Mouse (Mus musculus): Measurements from ENCODE around the gene Csmd2. TPM values are rescaled to one million over a fixed set of nuclear protein-coding genes. Genes with fewer than 3 reads are reported as not detected.
"Not testable (repeated sequence)": the region's sequence is repeated elsewhere in the genome, so short reads cannot be mapped to it uniquely, and the experiment has no call there.

Csmd2 gene
- polyA plus RNA-seq, 1 experiment from 2014 or later = 0.03 TPM

DNA sequence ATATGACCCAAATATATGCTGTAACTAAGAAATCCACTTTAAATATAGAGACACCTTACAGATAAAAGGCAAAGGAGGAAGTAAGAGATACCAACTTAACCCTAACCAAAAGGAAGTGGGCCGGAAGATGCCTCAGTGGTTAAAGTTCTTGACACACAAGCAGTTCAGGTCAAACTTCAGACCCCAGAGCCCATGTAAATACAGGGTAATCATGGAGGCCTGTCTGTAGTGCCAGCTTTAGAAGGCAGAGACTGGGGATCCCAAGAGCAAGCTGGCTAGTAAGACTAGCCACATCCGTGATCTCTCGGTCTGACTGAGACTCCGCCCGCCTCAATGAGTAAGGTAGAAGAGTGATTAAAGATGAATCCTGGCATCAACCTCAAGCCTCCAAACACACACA is 606.4 kb downstream of the Csmd2 start:
- DNase-seq (ENCODE audit: low spot score) (no peak), ATAC-seq (replicated peaks; ENCODE audit: low FRiP score) (no peak)
- Histone ChIP-seq H3K4me2 (no peak overlapping the region), H3K27ac (ENCODE audit: low read depth, low read length) (no peak overlapping the region), H3K9me3 (ENCODE audit: control insufficient read depth, low read length) (no peaks in the 10 kb centered on the region), H3K27me3 (replicated peaks; ENCODE audit: control insufficient read depth, insufficient read depth, low read length) (no peaks in the 10 kb centered on the region), H3K4me1 (replicated peaks; ENCODE audit: control insufficient read depth, insufficient read depth, low read length) (peaks cover 3% of the 10 kb centered on the region), H3K4me3 (ENCODE audit: low read depth, low read length) (no peak overlapping the region), H3K9ac (ENCODE audit: low read depth, low read length) (no peak overlapping the region), H3K36me3 (ENCODE audit: control insufficient read depth, insufficient read depth, low read length) (peaks cover 11% of the 10 kb centered on the region; the same call in 1 of the 2 replicates)
- 73% methylated on average over 5 of the region's 5 CpGs for WGBS

- DNase-seq (ENCODE audit: low spot score) (no peak), ATAC-seq (replicated peaks; ENCODE audit: low FRiP score) (no peak)
- Histone ChIP-seq H3K9ac (ENCODE audit: low read depth, low read length) (no peak overlapping the region), H3K4me2 (no peak overlapping the region), H3K36me3 (ENCODE audit: control insufficient read depth, insufficient read depth, low read length) (no peaks in the 10 kb centered on the region; the same call in 1 of the 2 replicates), H3K4me3 (ENCODE audit: low read depth, low read length) (no peak overlapping the region), H3K9me3 (ENCODE audit: control insufficient read depth, low read length) (no peaks in the 10 kb centered on the region), H3K4me1 (replicated peaks; ENCODE audit: control insufficient read depth, insufficient read depth, low read length) (peaks cover 3% of the 10 kb centered on the region), H3K27ac (ENCODE audit: low read depth, low read length) (no peak overlapping the region), H3K27me3 (replicated peaks; ENCODE audit: control insufficient read depth, insufficient read depth, low read length) (no peaks in the 10 kb centered on the region)
- WGBS = 72% methylated on average over 12 of the region's 12 CpGs
Observed at GRCm38 (mm10) chr4:128597801-128598560, 610.3 kb downstream of the Csmd2 start.

- DNase-seq (ENCODE audit: low spot score) (no peak), ATAC-seq (replicated peaks; ENCODE audit: low FRiP score) (no peak)
- WGBS = 90% methylated on average over 7 of the region's 7 CpGs
- Histone ChIP-seq H3K4me1 (replicated peaks; ENCODE audit: control insufficient read depth, insufficient read depth, low read length) (peaks cover 8% of the 10 kb centered on the region), H3K9me3 (ENCODE audit: control insufficient read depth, low read length) (no peaks in the 10 kb centered on the region), H3K27me3 (replicated peaks; ENCODE audit: control insufficient read depth, insufficient read depth, low read length) (no peaks in the 10 kb centered on the region), H3K36me3 (ENCODE audit: control insufficient read depth, insufficient read depth, low read length) (no peaks in the 10 kb centered on the region), H3K27ac (ENCODE audit: low read depth, low read length) (no peak overlapping the region), H3K4me3 (ENCODE audit: low read depth, low read length) (no peak overlapping the region), H3K9ac (ENCODE audit: low read depth, low read length) (no peak overlapping the region), H3K4me2 (no peak overlapping the region)
Observed at GRCm38 (mm10) chr4:128606586-128606985, 618.9 kb downstream of the Csmd2 start.

DNA sequence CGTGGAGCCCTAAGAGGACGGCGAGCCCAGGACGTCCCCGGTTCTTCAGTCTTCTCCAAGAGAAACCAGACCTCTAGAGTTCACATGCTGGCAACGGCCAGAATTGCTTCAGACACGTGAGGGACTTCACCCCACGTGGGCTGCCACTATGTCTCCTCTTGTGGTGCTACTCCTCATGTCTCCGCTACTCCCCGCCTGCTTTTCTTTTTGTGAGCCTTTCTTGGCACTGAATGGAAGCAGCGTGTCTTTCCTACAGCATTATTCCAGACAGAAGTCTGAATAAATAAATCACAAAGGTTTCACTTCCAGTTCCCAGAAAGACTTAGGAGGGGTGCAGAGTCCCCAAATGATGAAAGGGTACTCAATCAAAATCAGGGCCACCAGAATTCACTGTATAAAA is 620.0 kb downstream of the Csmd2 start:
- no peak overlapping the region for H3K4me2 ChIP-seq
- ATAC-seq (replicated peaks; ENCODE audit: low FRiP score) = no peak
- WGBS = 89% methylated on average over 11 of the region's 11 CpGs

GRCm38 (mm10) chr4:128609276-128609924 is 621.7 kb downstream of the Csmd2 start:
- no peaks in the 10 kb centered on the region for H3K27me3 ChIP-seq (replicated peaks; ENCODE audit: control insufficient read depth, insufficient read depth, low read length)
- no peaks in the 10 kb centered on the region for H3K36me3 ChIP-seq (ENCODE audit: control insufficient read depth, insufficient read depth, low read length)
- 10% methylated on average over 27 of the region's 27 CpGs for WGBS
- peak overlapping the region; percentile 62 for H3K4me3 ChIP-seq (ENCODE audit: low read depth, low read length)
- DNase-seq (ENCODE audit: low spot score) (peak; percentile 42), ATAC-seq (replicated peaks; ENCODE audit: low FRiP score) (peak; percentile 10)
- peak overlapping the region; percentile 91 for H3K4me2 ChIP-seq
- H3K27ac ChIP-seq (ENCODE audit: low read depth, low read length) = no peak overlapping the region
- no peaks in the 10 kb centered on the region for H3K9me3 ChIP-seq (ENCODE audit: control insufficient read depth, low read length)
- H3K4me1 ChIP-seq (replicated peaks; ENCODE audit: control insufficient read depth, insufficient read depth, low read length) = peaks cover 8% of the 10 kb centered on the region
- H3K9ac ChIP-seq (ENCODE audit: low read depth, low read length) = peak overlapping the region; percentile 68

More for the DNA sequence above, 620.0 kb downstream of the Csmd2 start:
- no peak overlapping the region for H3K9ac ChIP-seq (ENCODE audit: low read depth, low read length)
- no peaks in the 10 kb centered on the region for H3K36me3 ChIP-seq (ENCODE audit: control insufficient read depth, insufficient read depth, low read length)
- H3K4me1 ChIP-seq (replicated peaks; ENCODE audit: control insufficient read depth, insufficient read depth, low read length) = peaks cover 8% of the 10 kb centered on the region
- H3K9me3 ChIP-seq (ENCODE audit: control insufficient read depth, low read length) = no peaks in the 10 kb centered on the region
- H3K27me3 ChIP-seq (replicated peaks; ENCODE audit: control insufficient read depth, insufficient read depth, low read length) = no peaks in the 10 kb centered on the region
- H3K27ac ChIP-seq (ENCODE audit: low read depth, low read length) = no peak overlapping the region
- H3K4me3 ChIP-seq (ENCODE audit: low read depth, low read length) = no peak overlapping the region
- DNase-seq (ENCODE audit: low spot score) = no peak

DNA sequence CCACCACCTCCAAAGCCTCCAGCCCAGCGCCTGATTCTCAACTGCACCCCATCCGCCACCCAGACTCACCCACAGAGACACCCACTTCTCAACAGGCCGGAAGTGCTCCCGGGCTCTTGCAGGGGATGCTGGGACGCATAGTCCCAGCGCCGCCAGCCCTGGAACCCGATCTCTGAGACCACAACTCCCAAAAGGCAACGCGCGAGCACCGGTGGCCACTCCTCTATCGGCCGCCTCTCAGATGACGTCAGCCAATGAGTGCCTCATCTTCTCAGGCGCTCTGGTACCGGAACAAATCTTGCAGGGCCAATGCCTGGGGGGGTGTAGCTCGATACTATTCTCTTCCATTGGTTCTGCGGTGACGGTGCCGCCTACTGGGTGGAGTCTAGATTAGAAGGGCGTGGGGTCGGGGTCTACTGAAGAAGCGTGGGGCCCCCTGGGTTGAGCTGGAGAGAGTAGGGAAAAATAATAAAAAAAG is 622.3 kb downstream of the Csmd2 start, which contains the start of gene Zscan20:
Gene Zscan20 (minus strand): TSS at position 174 of the 478 bp plus-strand sequence.
- peak within 1 kb of the TSS; percentile 62 for H3K4me3 ChIP-seq (ENCODE audit: low read depth, low read length)
- DNase-seq (ENCODE audit: low spot score) (peak; percentile 94), ATAC-seq (replicated peaks; ENCODE audit: low FRiP score) (peak; percentile 95)
- H3K27ac ChIP-seq (ENCODE audit: low read depth, low read length) = peak within 1 kb of the TSS; percentile 49; the same call in 1 of the 2 replicates
- no peaks in the 10 kb centered on the region for H3K36me3 ChIP-seq (ENCODE audit: control insufficient read depth, insufficient read depth, low read length)
- peaks cover 8% of the 10 kb centered on the region for H3K4me1 ChIP-seq (replicated peaks; ENCODE audit: control insufficient read depth, insufficient read depth, low read length)
- no peaks in the 10 kb centered on the region for H3K9me3 ChIP-seq (ENCODE audit: control insufficient read depth, low read length)
- peak within 1 kb of the TSS; percentile 91 for H3K4me2 ChIP-seq
- no peaks in the 10 kb centered on the region for H3K27me3 ChIP-seq (replicated peaks; ENCODE audit: control insufficient read depth, insufficient read depth, low read length)
- under 1% methylated on average over 24 of the region's 24 CpGs for WGBS
- peak within 1 kb of the TSS; percentile 68 for H3K9ac ChIP-seq (ENCODE audit: low read depth, low read length)

DNA sequence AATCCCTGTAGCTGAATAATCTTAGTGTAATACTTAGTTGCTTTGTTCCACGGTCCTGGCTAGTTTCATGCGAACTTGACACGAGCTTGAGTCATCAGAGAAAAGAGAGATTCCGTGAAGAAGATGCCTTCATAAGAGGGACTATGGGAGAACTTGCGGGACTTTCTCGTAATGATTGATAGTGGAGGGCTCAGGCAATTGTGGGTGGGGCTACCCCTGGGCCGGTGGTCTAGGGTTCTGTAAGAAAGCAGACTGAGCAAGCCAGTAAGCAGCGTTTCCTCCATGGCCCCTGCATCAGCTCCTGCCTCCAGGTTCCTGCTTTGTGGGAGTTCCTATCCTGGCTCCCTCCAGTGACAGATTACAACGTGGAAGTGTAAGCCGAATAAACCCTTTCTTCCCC is 623.0 kb downstream of the Csmd2 start:
- peak overlapping the region; percentile 49; the same call in 1 of the 2 replicates for H3K27ac ChIP-seq (ENCODE audit: low read depth, low read length)

GRCm38 (mm10) chr4:128611726-128612125 is 624.1 kb downstream of the Csmd2 start:
- H3K9ac ChIP-seq (ENCODE audit: low read depth, low read length); H3K27me3 ChIP-seq (replicated peaks; ENCODE audit: control insufficient read depth, insufficient read depth, low read length); DNase-seq (ENCODE audit: low spot score); H3K4me1 ChIP-seq (replicated peaks; ENCODE audit: control insufficient read depth, insufficient read depth, low read length); H3K9me3 ChIP-seq (ENCODE audit: control insufficient read depth, low read length); H3K4me3 ChIP-seq (ENCODE audit: low read depth, low read length); H3K27ac ChIP-seq (ENCODE audit: low read depth, low read length); H3K4me2 ChIP-seq; ATAC-seq (replicated peaks; ENCODE audit: low FRiP score); H3K36me3 ChIP-seq (ENCODE audit: control insufficient read depth, insufficient read depth, low read length): not testable (repeated sequence)
- 77% methylated on average over 3 of the region's 3 CpGs for WGBS

More for the DNA sequence above, 623.0 kb downstream of the Csmd2 start:
- Histone ChIP-seq H3K4me2 (peak overlapping the region; percentile 91), H3K9me3 (ENCODE audit: control insufficient read depth, low read length) (no peaks in the 10 kb centered on the region), H3K27me3 (replicated peaks; ENCODE audit: control insufficient read depth, insufficient read depth, low read length) (no peaks in the 10 kb centered on the region), H3K4me3 (ENCODE audit: low read depth, low read length) (peak overlapping the region; percentile 62), H3K4me1 (replicated peaks; ENCODE audit: control insufficient read depth, insufficient read depth, low read length) (peaks cover 8% of the 10 kb centered on the region), H3K9ac (ENCODE audit: low read depth, low read length) (peak overlapping the region; percentile 46; the same call in 1 of the 2 replicates), H3K36me3 (ENCODE audit: control insufficient read depth, insufficient read depth, low read length) (no peaks in the 10 kb centered on the region)
- no peak for DNase-seq (ENCODE audit: low spot score)
- 29% methylated on average over 10 of the region's 10 CpGs for WGBS
- no peak for ATAC-seq (replicated peaks; ENCODE audit: low FRiP score)

Measured in liver, embryonic 11.5 days (tissue).